Mouse (Mus musculus): ENCODE data around the gene Rgl2. TPM values are rescaled to one million over a fixed set of nuclear protein-coding genes. Genes with fewer than 3 reads are reported as not detected.

Gene Rgl2
- polyA plus RNA-seq, 1 experiment from 2014 or later, result 48.0 TPM

DNA sequence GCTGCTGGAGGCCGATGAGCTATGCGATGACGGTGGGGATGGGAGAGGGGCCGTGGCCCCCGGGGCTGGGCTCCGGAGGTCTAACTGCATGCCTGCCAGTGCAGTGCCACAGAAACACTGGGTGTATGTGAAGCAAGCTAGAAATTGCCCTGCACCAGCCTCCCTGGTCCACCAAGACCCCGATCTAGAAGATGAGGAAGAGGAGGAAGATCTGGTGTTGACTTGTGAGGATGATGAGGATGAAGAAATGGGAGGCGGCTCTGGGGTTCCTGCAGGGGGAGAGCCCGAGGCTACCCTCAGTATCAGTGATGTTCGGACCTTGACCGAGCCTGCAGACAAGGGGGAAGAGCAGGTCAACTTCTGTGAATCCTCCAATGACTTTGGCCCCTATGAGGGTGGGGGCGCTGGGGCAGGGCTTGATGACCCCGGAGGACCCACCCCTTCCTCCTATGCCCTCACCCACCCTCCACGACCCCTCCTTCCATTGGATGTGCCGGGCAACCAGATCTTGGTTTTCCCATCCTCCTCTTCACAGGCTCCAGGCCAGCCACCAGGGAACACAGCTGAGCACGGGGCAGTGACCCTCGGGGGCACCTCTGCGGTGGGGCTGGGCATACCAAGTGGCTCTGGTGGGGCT, 11.6 kb upstream of the Rgl2 start:
- H3K4me1 ChIP-seq (replicated peaks; ENCODE audit: control insufficient read depth, insufficient read depth, low read length), result peaks cover 17% of the 10 kb centered on the region
- peaks cover 9% of the 10 kb centered on the region for H3K36me3 ChIP-seq (ENCODE audit: control insufficient read depth, insufficient read depth, low read length)
- no peaks in the 10 kb centered on the region for H3K27me3 ChIP-seq (ENCODE audit: control insufficient read depth, insufficient read depth, low read length)
- no peak overlapping the region for H3K9ac ChIP-seq (ENCODE audit: low read length)
- no peak for DNase-seq (ENCODE audit: low spot score)
- H3K27ac ChIP-seq (ENCODE audit: low read depth, low read length), result no peak overlapping the region
- H3K4me3 ChIP-seq (ENCODE audit: low read depth, low read length), result no peak overlapping the region
- H3K4me2 ChIP-seq (ENCODE audit: low read depth, low read length, severe bottlenecking), result no peak overlapping the region
- WGBS, result 85% methylated on average over 18 of the region's 18 CpGs
- no peaks in the 10 kb centered on the region for H3K9me3 ChIP-seq (ENCODE audit: control insufficient read depth, low read length)
- no peak for ATAC-seq (replicated peaks; ENCODE audit: low FRiP score)

DNA sequence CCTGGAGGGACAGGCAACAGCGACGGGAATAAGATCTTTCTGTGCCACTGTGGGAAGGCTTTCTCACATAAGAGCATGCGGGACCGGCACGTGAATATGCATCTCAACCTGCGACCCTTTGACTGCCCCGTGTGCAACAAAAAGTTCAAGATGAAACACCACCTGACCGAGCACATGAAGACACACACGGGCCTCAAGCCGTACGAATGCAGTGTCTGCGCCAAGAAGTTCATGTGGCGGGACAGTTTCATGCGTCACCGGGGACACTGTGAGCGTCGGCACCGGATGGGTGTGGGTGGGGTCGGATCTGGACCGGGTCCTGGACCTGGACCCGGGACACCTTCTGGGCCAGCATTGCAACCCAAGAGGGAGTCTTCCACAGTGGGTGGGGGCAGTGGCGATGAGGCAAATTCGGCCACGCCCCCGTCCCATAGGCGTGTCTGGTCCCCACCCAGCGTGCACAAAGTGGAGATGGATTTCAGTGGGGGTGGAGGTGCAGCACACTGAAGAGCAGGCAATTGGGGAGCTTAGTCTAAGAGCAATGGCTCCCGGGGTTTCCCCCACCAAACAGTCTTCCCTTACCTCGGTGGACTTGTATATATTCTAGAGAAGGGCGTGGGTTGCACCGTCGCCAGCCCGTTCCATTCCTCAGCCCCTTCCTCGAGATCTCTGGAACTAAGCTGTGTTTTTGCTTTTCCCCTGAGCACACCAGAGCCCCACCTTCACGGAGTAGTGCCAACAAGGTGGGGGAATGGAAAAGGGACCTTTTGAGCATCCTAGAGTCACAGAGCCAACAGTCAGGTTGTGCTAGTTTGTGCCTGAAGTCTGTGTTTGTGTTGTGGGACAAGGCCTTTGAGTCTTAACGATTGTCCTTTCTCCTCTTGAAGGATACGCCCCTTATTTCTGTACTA, 10.8 kb upstream of the Rgl2 start:
- peaks cover 5% of the 10 kb centered on the region for H3K36me3 ChIP-seq (ENCODE audit: control insufficient read depth, insufficient read depth, low read length)
- no peak for ATAC-seq (replicated peaks; ENCODE audit: low FRiP score)
- no peak for DNase-seq (ENCODE audit: low spot score)
- H3K9me3 ChIP-seq (ENCODE audit: control insufficient read depth, low read length), result no peaks in the 10 kb centered on the region
- peak overlapping the region; percentile 68; the same call in 1 of the 2 replicates for H3K9ac ChIP-seq (ENCODE audit: low read length)
- 60% methylated on average over 37 of the region's 37 CpGs for WGBS
- H3K27ac ChIP-seq (ENCODE audit: low read depth, low read length), result no peak overlapping the region
- peaks cover 17% of the 10 kb centered on the region for H3K4me1 ChIP-seq (replicated peaks; ENCODE audit: control insufficient read depth, insufficient read depth, low read length)
- H3K4me3 ChIP-seq (ENCODE audit: low read depth, low read length), result peak overlapping the region; percentile 47
- peak overlapping the region; percentile 89 for H3K4me2 ChIP-seq (ENCODE audit: low read depth, low read length, severe bottlenecking)
- H3K27me3 ChIP-seq (ENCODE audit: control insufficient read depth, insufficient read depth, low read length), result no peaks in the 10 kb centered on the region

- H3K9ac ChIP-seq (ENCODE audit: low read length), result peak overlapping the region; percentile 68
- peaks cover 17% of the 10 kb centered on the region for H3K4me1 ChIP-seq (replicated peaks; ENCODE audit: control insufficient read depth, insufficient read depth, low read length)
- 0 out of 2 replicates have a peak overlapping the region, but pooled peaks have one; percentile 6 for H3K27ac ChIP-seq (ENCODE audit: low read depth, low read length)
- no peaks in the 10 kb centered on the region for H3K9me3 ChIP-seq (ENCODE audit: control insufficient read depth, low read length)
- H3K27me3 ChIP-seq (ENCODE audit: control insufficient read depth, insufficient read depth, low read length), result no peaks in the 10 kb centered on the region
- no peaks in the 10 kb centered on the region for H3K36me3 ChIP-seq (ENCODE audit: control insufficient read depth, insufficient read depth, low read length)
- H3K4me2 ChIP-seq (ENCODE audit: low read depth, low read length, severe bottlenecking), result peak overlapping the region; percentile 89
- no peak; the same call in 1 of the 2 replicates for ATAC-seq (replicated peaks; ENCODE audit: low FRiP score)
- H3K4me3 ChIP-seq (ENCODE audit: low read depth, low read length), result peak overlapping the region; percentile 47
- no peak for DNase-seq (ENCODE audit: low spot score)
- under 1% methylated on average over 52 of the region's 52 CpGs for WGBS
These were observed 9.7 kb upstream of the Rgl2 start for GRCm38 (mm10) chr17:33919351-33920281.

DNA sequence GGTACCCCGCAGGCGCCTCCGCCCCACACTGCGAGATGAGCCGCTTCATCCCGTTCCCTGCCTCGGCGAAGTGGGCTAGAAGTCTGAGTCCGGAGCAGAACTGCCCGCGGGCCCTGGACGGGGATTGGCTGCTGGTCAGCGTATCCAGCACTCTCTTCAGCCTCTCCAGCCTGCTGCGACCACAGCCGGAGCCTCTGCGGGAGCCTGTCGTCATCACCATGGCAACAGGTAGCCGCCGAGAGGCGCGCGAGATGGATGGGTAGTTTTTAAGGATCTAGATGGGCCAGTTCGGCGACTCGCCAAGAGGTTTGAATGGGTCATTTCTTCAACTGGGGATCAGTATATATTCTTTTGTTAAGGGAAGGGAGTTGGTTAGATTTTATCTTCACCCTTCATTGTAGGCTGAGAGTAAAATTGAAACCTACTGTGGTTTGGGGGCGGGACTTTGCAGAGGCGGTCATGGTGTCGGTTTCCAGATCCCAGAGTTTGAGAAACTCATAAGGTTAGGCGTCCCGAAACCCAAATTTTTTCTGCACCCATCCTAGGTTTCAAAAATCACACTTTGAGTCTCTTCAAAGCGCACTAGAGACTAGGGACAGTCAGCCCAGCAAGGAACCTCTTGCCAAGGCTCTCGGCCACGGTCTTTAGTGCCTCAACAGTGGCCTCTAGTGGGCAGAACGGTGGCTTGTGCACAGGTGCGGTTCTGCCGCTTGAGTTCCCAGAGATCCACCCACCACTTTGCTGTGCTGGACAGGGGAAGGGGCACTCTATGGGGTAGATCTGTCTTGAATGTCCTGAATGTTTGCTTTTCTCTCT, 8.9 kb upstream of the Rgl2 start:
- Histone ChIP-seq H3K4me2 (ENCODE audit: low read depth, low read length, severe bottlenecking) (peak overlapping the region; percentile 89), H3K27ac (ENCODE audit: low read depth, low read length) (peak overlapping the region; percentile 6; the same call in 1 of the 2 replicates), H3K4me1 (replicated peaks; ENCODE audit: control insufficient read depth, insufficient read depth, low read length) (peaks cover 15% of the 10 kb centered on the region), H3K9ac (ENCODE audit: low read length) (peak overlapping the region; percentile 68), H3K36me3 (ENCODE audit: control insufficient read depth, insufficient read depth, low read length) (no peaks in the 10 kb centered on the region), H3K9me3 (ENCODE audit: control insufficient read depth, low read length) (no peaks in the 10 kb centered on the region), H3K27me3 (ENCODE audit: control insufficient read depth, insufficient read depth, low read length) (no peaks in the 10 kb centered on the region), H3K4me3 (ENCODE audit: low read depth, low read length) (peak overlapping the region; percentile 47)
- ATAC-seq (replicated peaks; ENCODE audit: low FRiP score) (peak; percentile 50), DNase-seq (ENCODE audit: low spot score) (peak; percentile 89)
- under 1% methylated on average over 36 of the region's 36 CpGs for WGBS

DNA sequence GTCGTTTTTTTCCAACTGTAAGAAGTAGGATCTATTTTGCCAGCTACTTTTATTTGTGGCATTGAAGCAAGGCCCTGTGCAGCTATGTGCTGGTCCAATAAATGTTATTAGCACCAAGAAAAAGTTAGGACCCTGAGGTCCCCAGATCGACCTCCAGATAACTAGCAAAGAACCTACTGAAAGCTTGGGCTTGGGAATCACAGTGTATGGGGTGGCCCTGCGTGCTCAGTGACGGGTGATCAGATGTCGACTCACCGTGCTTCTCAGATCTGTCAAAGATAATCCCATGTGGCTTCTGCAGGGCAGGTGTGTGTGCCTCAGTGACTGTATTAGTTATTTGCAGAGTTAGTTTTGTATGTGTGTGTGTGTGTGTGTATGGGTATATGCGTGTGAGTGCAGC, 8.0 kb upstream of the Rgl2 start:
- H3K9me3 ChIP-seq (ENCODE audit: control insufficient read depth, low read length), result no peaks in the 10 kb centered on the region
- H3K4me2 ChIP-seq (ENCODE audit: low read depth, low read length, severe bottlenecking), result no peak overlapping the region; the same call in 1 of the 2 replicates
- H3K27ac ChIP-seq (ENCODE audit: low read depth, low read length), result no peak overlapping the region
- H3K4me3 ChIP-seq (ENCODE audit: low read depth, low read length), result no peak overlapping the region
- H3K9ac ChIP-seq (ENCODE audit: low read length), result no peak overlapping the region
- no peaks in the 10 kb centered on the region for H3K36me3 ChIP-seq (ENCODE audit: control insufficient read depth, insufficient read depth, low read length)
- 89% methylated on average over 7 of the region's 7 CpGs for WGBS
- H3K4me1 ChIP-seq (replicated peaks; ENCODE audit: control insufficient read depth, insufficient read depth, low read length), result peaks cover 15% of the 10 kb centered on the region
- ATAC-seq (replicated peaks; ENCODE audit: low FRiP score) (no peak), DNase-seq (ENCODE audit: low spot score) (no peak)
- no peaks in the 10 kb centered on the region for H3K27me3 ChIP-seq (ENCODE audit: control insufficient read depth, insufficient read depth, low read length)

- 85% methylated on average over 10 of the region's 10 CpGs for WGBS
- DNase-seq (ENCODE audit: low spot score) (no peak), ATAC-seq (replicated peaks; ENCODE audit: low FRiP score) (no peak)
- Histone ChIP-seq H3K27me3 (ENCODE audit: control insufficient read depth, insufficient read depth, low read length) (no peaks in the 10 kb centered on the region), H3K27ac (ENCODE audit: low read depth, low read length) (no peak overlapping the region), H3K4me2 (ENCODE audit: low read depth, low read length, severe bottlenecking) (no peak overlapping the region), H3K4me3 (ENCODE audit: low read depth, low read length) (no peak overlapping the region), H3K9ac (ENCODE audit: low read length) (no peak overlapping the region), H3K36me3 (ENCODE audit: control insufficient read depth, insufficient read depth, low read length) (no peaks in the 10 kb centered on the region), H3K4me1 (replicated peaks; ENCODE audit: control insufficient read depth, insufficient read depth, low read length) (peaks cover 5% of the 10 kb centered on the region; the same call in 1 of the 2 replicates), H3K9me3 (ENCODE audit: control insufficient read depth, low read length) (no peaks in the 10 kb centered on the region)
These were observed 4.6 kb upstream of the Rgl2 start for GRCm38 (mm10) chr17:33924577-33925283.

GRCm38 (mm10) chr17:33925406-33926116, 3.8 kb upstream of the Rgl2 start:
- no peak overlapping the region for H3K4me3 ChIP-seq (ENCODE audit: low read depth, low read length)
- no peaks in the 10 kb centered on the region for H3K9me3 ChIP-seq (ENCODE audit: control insufficient read depth, low read length)
- no peak for ATAC-seq (replicated peaks; ENCODE audit: low FRiP score)
- H3K4me1 ChIP-seq (replicated peaks; ENCODE audit: control insufficient read depth, insufficient read depth, low read length), result peaks cover 5% of the 10 kb centered on the region; the same call in 1 of the 2 replicates
- no peaks in the 10 kb centered on the region for H3K36me3 ChIP-seq (ENCODE audit: control insufficient read depth, insufficient read depth, low read length)
- H3K27me3 ChIP-seq (ENCODE audit: control insufficient read depth, insufficient read depth, low read length), result no peaks in the 10 kb centered on the region
- no peak for DNase-seq (ENCODE audit: low spot score)
- H3K4me2 ChIP-seq (ENCODE audit: low read depth, low read length, severe bottlenecking), result no peak overlapping the region
- no peak overlapping the region for H3K9ac ChIP-seq (ENCODE audit: low read length)
- 88% methylated on average over 21 of the region's 21 CpGs for WGBS
- H3K27ac ChIP-seq (ENCODE audit: low read depth, low read length), result no peak overlapping the region
